Mouse (Mus musculus): Measurements from ENCODE around the gene Wbp1.

DNA sequence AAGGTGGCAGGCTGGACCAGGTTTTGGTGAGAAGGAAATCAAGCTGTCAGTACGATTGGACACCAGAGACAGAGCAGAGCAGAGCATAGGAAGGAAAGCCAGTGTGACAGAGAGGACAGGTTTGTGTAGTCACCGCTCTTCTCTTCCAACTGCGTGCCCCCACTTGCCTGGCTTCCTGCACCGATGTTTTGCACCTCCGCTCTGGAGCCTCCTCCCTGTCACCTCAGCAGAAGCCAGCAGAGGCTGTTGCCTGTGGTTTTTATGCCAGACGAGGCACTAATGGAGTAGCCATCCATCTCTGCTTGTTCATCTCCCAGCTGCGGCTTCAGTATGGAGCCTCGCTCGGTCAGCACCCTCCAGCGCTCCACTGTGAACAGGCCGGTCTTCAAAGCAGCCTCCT lies 21.5 kb upstream of the Wbp1 start:
- no peak for TF ChIP-seq CTCF (IDR thresholded peaks at IDR 0.05)
- no peak for TF ChIP-seq POLR2A (IDR thresholded peaks at IDR 0.05; ENCODE audit: insufficient read depth, low read depth, low read length)

Measured in heart, adult 2 months (tissue).